Mouse (Mus musculus) hindbrain, embryonic 10.5 days (tissue): ENCODE data around the gene Igfals. TPM values are rescaled to one million over a fixed set of nuclear protein-coding genes. Genes with fewer than 3 reads are reported as not detected.

Experiments
- DNase-seq: peaks from one replicate; pipeline ENCODE4 v3.0.0-alpha.2; 2017; ENCODE audit warnings: low spot score
- H3K27ac ChIP-seq: fragments of 300-500 bp; sonication (generic); 2 replicates; pipeline ENCODE4 v1.5.1; 2016; ENCODE audit warnings: mild to moderate bottlenecking, moderate library complexity
- H3K27me3 ChIP-seq: fragments of 300-500 bp; sonication (generic); 2 replicates; pipeline ENCODE4 v1.6.1; 2016; ENCODE audit warnings: mild to moderate bottlenecking; ENCODE audit not compliant: poor library complexity, insufficient read depth, severe bottlenecking
- H3K36me3 ChIP-seq: fragments of 300-500 bp; sonication (generic); 2 replicates; pipeline ENCODE4 v1.6.1; 2016; ENCODE audit warnings: mild to moderate bottlenecking, moderate library complexity
- H3K4me1 ChIP-seq: fragments of 300-500 bp; sonication (generic); replicated peaks from 2 replicates; pipeline ENCODE4 v1.6.1; 2016; ENCODE audit warnings: mild to moderate bottlenecking
- H3K4me3 ChIP-seq: fragments of 300-500 bp; sonication (generic); 2 replicates; pipeline ENCODE4 v1.5.1; 2016; ENCODE audit warnings: mild to moderate bottlenecking, moderate library complexity
- H3K9me3 ChIP-seq: fragments of 300-500 bp; sonication (generic); 2 replicates; pipeline ENCODE4 v1.6.1; 2016; ENCODE audit warnings: mild to moderate bottlenecking, moderate library complexity
- WGBS: fragments of 180-500 bp; shearing (Covaris S2); methylation state at CpG from one replicate; pipeline ENCODE4 v1.1.7; 2016; 5-methylcytosine and 5-hydroxymethylcytosine counted together
- polyA plus RNA-seq: library from polyadenylated mRNA; unstranded; fragments of >200 nt; fragmentation: Nextera tagmentation; extraction: Ambion mirVana; gene quantifications from 2 replicates; pipeline ENCODE4 v1.2.1, GENCODE M21; 2016

Gene Igfals
- polyA plus RNA-seq, 1 experiment from 2014 or later, result 0.58 TPM

DNA sequence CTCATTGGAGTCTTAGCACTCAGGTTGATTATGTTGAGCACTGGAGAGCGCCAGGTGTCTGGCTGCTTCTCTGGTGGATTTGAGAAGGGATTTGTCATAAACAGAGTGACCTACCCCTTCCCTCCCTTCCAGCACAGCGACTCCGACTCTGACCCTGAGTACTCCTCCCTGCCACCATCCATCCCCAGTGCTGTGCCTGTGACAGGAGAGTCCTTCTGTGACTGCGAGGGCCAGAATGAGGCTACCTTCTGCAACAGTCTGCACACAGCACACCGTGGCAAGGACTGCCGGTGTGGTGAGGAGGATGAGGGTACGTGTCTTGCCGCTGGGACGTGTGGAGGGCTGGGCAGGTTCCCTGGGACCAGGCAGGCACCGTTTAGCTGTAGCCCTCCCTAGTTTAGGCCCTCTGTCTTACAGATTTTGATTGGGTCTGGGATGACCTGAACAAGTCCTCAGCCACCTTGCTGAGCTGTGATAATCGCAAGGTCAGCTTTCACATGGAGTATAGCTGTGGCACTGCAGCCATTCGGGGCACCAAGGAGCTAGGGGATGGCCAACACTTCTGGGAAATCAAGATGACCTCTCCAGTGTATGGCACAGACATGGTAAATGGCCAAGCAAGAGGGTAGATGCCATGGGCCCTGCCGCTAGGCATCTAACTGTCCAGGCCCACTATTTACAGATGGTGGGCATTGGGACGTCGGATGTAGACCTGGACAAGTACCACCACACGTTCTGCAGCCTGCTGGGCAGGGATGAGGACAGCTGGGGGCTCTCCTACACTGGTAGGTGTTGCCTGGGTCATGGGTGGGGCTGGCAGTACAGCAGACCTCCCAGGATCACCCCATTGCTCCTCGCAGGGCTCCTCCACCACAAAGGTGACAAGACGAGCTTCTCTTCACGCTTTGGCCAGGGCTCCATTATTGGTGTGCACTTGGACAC is 24.6 kb downstream of the Igfals start:
- Histone ChIP-seq H3K27ac (no peak overlapping the region), H3K4me1 (peaks cover 39% of the 10 kb centered on the region), H3K9me3 (no peaks in the 10 kb centered on the region), H3K27me3 (no peaks in the 10 kb centered on the region), H3K4me3 (0 out of 2 replicates have a peak overlapping the region, but pooled peaks have one; percentile 3), H3K36me3 (peaks cover 51% of the 10 kb centered on the region)
- no peak for DNase-seq
- 91% methylated on average over 19 of the region's 19 CpGs for WGBS

DNA sequence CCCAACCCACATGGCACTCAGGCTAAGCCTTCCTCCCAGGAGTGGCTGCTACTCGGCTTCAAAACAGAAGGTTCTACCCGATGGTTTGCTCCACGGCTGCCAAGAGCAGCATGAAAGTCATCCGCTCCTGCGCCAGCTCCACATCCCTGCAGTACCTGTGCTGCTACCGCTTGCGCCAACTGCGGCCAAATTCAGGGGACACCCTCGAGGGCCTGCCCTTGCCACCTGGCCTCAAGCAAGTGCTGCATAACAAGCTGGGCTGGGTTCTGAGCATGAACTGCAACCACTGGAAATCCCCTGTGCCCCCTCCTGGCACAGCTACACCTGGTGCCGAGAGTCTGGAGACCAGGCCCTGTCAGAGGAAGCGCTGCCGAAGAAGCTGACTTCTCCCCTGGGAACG is 25.5 kb downstream of the Igfals start:
- Histone ChIP-seq H3K4me1 (peaks cover 42% of the 10 kb centered on the region), H3K27me3 (no peaks in the 10 kb centered on the region), H3K36me3 (peaks cover 51% of the 10 kb centered on the region), H3K27ac (no peak overlapping the region), H3K9me3 (no peaks in the 10 kb centered on the region), H3K4me3 (0 out of 2 replicates have a peak overlapping the region, but pooled peaks have one; percentile 3)
- 87% methylated on average over 13 of the region's 13 CpGs for WGBS
- DNase-seq, result no peak

DNA sequence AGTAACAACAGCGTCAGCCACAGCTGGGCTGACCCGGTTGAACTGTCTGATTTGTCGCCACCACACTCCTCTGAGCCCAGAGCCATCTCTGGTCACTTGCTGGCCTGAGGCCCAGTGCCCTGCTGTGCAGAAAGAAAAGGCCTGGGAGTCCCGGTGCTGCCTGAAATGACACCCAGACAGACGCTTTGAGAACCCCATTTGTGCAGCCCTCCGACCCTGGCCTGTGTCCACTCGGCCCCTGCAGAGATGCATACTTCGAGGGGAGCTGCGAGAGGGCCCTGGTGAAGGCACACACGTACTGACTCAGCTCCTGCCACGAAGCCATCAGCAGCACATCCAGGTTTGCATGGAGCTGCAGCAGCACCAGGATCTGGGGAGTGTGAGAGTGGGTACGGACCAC is 27.0 kb downstream of the Igfals start:
- Histone ChIP-seq H3K4me1 (peaks cover 47% of the 10 kb centered on the region), H3K27me3 (no peaks in the 10 kb centered on the region), H3K36me3 (peaks cover 63% of the 10 kb centered on the region), H3K27ac (no peak overlapping the region), H3K9me3 (no peaks in the 10 kb centered on the region), H3K4me3 (peak overlapping the region; percentile 27)
- 89% methylated on average over 12 of the region's 12 CpGs for WGBS
- no peak for DNase-seq

DNA sequence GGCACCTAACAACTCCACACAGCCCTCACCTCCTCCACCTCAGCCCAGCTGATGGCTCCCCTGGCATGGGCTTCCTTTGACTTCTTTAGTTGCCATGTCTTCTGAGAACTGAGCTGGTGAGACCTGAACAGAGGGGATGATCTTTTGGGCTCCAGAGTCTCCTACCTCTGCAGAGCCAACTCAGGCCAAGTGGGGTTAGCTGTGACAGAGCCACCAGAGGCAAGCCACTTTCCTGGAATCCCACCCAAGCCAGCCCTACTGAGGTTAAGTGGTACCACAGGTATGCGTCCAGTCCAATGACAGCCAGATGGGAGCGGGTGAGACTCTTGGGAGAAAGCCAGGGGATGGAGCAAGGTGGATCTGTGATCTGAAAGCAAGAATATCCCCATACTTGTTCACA is 27.5 kb downstream of the Igfals start:
- H3K36me3 ChIP-seq, result peaks cover 68% of the 10 kb centered on the region
- H3K4me1 ChIP-seq, result peaks cover 48% of the 10 kb centered on the region
- no peaks in the 10 kb centered on the region for H3K27me3 ChIP-seq
- no peak overlapping the region for H3K27ac ChIP-seq
- DNase-seq, result no peak
- 99% methylated on average over 2 of the region's 2 CpGs for WGBS
- no peaks in the 10 kb centered on the region for H3K9me3 ChIP-seq
- H3K4me3 ChIP-seq, result peak overlapping the region; percentile 94; the same call in 1 of the 2 replicates

DNA sequence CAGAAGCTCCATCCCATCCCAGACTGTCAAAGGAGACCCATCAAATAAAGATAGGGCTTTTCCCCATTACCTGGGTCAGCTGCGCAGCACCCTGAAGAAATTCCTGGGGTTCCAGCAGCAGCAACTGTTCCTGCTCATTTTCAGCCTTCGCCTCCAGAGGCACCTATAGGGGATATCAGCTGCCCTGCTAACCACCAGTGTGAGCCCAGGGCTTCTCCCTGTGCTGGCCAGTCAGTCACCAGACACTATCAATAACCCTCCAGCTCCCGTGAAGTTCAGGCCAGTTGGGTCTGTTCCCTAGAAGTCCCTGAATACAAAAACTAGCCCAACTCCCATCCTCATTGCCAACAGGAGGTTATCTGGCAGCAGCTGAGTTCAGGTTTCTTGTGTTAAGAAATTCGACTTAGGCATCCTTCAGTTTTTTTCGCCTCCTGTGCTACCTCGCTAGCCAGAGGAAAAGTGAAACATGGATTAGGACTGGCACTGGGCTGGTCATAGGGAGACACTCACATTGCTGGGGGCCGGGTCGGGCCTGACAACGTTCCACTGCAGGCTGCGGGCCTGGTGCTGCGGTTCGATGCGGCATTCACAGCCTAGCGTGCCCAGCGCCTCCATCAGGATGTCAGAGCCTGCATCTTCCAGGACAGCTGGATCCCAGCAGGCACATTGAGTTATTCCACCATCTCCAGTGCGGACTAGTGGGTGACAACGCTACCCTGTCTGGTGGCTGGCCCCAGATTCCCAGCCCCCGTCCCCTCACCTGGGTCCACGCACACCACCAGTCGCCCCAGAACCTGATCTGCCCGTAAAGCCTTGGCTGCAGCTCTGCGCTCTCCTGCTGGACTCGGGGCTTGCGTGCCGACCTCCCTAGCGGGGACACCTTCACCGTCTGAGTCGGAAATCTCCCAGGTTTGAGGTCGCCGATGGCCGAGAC is 28.5 kb downstream of the Igfals start:
- peak overlapping the region; percentile 94 for H3K4me3 ChIP-seq
- no peaks in the 10 kb centered on the region for H3K27me3 ChIP-seq
- no peak for DNase-seq
- peak overlapping the region; percentile 93 for H3K27ac ChIP-seq
- H3K9me3 ChIP-seq, result no peaks in the 10 kb centered on the region
- 10% methylated on average over 31 of the region's 31 CpGs for WGBS
- peaks cover 70% of the 10 kb centered on the region for H3K36me3 ChIP-seq
- H3K4me1 ChIP-seq, result peaks cover 52% of the 10 kb centered on the region

DNA sequence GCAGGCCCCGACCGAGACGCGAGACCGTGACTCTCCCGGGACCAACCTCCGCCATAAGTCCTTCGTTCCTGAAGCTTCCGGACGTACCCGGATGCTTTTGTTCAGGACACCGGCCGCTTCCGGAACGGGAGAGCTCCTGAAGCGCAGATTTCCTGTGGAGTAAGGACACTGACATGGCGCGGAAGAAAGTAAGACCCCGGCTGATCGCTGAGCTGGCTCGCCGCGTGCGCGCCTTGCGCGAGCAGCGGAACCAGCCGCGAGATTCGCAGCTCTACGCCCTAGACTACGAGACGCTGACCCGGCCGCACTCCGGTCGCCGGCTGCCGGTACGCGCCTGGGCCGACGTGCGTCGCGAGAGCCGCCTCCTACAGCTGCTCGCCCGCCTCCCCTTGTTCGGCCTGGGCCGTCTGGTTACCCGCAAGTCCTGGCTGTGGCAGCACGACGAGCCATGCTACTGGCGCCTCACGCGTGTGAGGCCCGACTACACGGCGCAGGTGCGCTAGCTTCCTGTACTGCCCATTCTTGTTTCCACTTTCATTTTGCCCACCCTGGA is 29.3 kb downstream of the Igfals start, which contains the start of the genes Eme2 and Mrps34:
Eme2 (minus strand) TSS at position 93 of the 553 bp plus-strand sequence.
Mrps34 (plus strand) TSS at position 122 of the 553 bp plus-strand sequence.
- Histone ChIP-seq H3K27me3 (no peaks in the 10 kb centered on the region), H3K9me3 (no peaks in the 10 kb centered on the region), H3K36me3 (peaks cover 70% of the 10 kb centered on the region), H3K4me1 (peaks cover 52% of the 10 kb centered on the region), H3K4me3 (peak within 1 kb of the TSS; percentile 94), H3K27ac (peak within 1 kb of the TSS; percentile 93)
- peak; percentile 90 for DNase-seq
- under 1% methylated on average over 62 of the region's 62 CpGs for WGBS

DNA sequence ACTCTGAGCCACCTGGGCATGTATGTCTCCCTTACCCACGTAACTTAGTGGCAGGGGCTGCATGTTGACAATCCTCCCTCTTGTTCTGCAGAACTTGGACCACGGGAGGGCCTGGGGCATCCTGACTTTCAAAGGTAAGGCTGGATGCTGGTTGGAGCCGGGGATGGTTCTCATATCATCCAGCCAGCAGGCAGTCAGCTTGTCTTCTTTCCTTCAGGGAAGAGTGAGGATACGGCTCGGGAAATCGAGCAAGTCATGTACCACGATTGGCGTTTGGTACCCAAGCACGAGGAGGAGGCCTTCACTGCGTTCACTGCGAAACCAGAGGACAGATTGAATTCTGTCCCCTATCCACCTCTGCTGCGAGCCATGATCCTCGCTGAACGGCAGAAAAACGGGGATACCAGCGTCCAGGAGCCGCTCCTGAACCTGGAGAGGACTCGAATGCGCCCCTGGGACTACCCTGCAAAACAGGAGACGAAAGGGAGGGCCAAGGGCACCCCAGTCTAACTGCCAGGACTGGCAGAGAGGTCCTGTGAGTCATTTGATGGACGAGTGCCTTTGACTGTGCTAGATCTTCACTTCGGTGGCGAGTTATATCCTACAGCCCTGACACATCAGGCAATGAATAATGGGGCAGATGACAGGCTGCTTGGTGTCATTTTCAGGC is 29.9 kb downstream of the Igfals start:
- Histone ChIP-seq H3K4me1 (peaks cover 52% of the 10 kb centered on the region), H3K36me3 (peaks cover 70% of the 10 kb centered on the region), H3K9me3 (no peaks in the 10 kb centered on the region), H3K27me3 (no peaks in the 10 kb centered on the region), H3K4me3 (peak overlapping the region; percentile 94), H3K27ac (peak overlapping the region; percentile 93)
- 14% methylated on average over 23 of the region's 23 CpGs for WGBS
- DNase-seq, result no peak

DNA sequence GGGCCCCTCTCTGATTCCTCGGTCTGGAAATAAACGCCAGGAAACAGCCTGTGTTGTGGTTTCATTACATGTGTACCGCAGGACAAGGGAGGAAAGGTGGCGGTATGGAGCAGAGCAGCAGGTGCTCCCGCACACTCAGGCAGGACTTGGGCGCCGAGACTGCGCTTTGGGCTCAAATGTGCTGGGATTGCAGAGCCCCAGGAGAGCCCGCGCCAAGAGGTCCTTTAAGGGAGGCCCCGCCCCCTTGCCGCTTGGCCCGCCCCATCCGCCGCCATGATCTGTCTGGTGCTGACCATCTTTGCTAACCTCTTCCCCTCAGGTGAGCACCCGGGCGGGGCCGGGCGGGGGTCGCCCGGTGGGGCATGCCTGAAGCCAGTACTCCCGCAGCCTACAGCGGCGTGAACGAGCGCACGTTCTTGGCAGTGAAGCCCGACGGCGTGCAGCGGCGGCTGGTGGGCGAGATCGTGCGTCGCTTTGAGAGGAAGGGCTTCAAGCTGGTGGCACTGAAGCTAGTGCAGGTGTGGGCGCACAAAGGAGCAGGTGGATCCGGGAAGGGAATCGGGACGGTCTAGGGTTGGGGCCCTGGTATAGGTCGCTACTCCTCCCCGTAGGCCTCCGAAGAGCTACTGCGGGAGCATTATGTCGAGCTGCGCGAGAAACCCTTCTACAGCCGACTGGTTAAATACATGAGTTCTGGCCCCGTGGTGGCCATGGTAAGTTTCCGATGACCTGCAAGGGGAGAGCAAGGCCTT is 30.6 kb downstream of the Igfals start, which contains the start of gene Nme3:
Nme3 (plus strand) TSS at position 260 of the 752 bp plus-strand sequence.
- Histone ChIP-seq H3K9me3 (no peaks in the 10 kb centered on the region), H3K4me1 (peaks cover 52% of the 10 kb centered on the region), H3K36me3 (peaks cover 70% of the 10 kb centered on the region), H3K4me3 (peak within 1 kb of the TSS; percentile 94), H3K27ac (peak within 1 kb of the TSS; percentile 93), H3K27me3 (no peaks in the 10 kb centered on the region)
- peak; percentile 78 for DNase-seq
- under 1% methylated on average over 50 of the region's 50 CpGs for WGBS

DNA sequence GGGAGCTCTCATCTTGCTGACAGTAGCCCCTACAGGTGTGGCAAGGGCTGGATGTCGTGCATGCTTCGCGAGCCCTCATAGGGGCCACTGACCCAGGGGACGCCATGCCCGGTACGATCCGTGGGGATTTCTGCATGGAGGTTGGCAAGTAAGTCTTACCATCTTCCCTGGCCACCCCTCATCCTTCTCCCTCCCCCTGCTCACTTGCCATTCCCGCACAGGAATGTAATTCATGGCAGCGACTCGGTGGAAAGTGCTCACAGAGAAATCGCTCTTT is 31.1 kb downstream of the Igfals start:
- Histone ChIP-seq H3K9me3 (no peaks in the 10 kb centered on the region), H3K27me3 (no peaks in the 10 kb centered on the region), H3K4me3 (peak overlapping the region; percentile 94), H3K27ac (peak overlapping the region; percentile 93), H3K4me1 (peaks cover 52% of the 10 kb centered on the region), H3K36me3 (peaks cover 70% of the 10 kb centered on the region)
- DNase-seq, result no peak
- 39% methylated on average over 11 of the region's 11 CpGs for WGBS

DNA sequence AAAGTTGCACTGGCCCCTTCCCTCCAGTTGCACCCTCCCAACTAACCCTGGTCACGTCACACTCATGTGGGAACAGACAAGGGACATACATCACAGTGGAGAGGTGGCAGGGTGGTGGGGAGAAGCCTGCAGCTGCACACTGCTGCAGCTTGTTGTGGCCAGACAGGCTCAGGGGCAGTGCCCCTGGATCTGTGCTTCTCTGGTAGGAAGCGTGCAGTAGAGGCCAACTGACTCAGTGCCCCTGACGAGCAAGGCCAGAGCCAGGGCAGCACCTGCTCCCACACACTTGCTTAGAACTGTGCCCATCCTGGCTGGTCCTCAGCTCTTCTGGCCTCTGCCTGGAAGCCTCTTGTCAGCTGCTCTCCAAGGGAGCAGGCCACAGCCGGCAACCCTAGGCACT is 31.8 kb downstream of the Igfals start:
- DNase-seq, result no peak
- no peaks in the 10 kb centered on the region for H3K27me3 ChIP-seq
- no peaks in the 10 kb centered on the region for H3K9me3 ChIP-seq
- peaks cover 52% of the 10 kb centered on the region for H3K4me1 ChIP-seq
- H3K27ac ChIP-seq, result no peak overlapping the region
- 88% methylated on average over 4 of the region's 4 CpGs for WGBS
- peaks cover 70% of the 10 kb centered on the region for H3K36me3 ChIP-seq
- peak overlapping the region; percentile 94 for H3K4me3 ChIP-seq

DNA sequence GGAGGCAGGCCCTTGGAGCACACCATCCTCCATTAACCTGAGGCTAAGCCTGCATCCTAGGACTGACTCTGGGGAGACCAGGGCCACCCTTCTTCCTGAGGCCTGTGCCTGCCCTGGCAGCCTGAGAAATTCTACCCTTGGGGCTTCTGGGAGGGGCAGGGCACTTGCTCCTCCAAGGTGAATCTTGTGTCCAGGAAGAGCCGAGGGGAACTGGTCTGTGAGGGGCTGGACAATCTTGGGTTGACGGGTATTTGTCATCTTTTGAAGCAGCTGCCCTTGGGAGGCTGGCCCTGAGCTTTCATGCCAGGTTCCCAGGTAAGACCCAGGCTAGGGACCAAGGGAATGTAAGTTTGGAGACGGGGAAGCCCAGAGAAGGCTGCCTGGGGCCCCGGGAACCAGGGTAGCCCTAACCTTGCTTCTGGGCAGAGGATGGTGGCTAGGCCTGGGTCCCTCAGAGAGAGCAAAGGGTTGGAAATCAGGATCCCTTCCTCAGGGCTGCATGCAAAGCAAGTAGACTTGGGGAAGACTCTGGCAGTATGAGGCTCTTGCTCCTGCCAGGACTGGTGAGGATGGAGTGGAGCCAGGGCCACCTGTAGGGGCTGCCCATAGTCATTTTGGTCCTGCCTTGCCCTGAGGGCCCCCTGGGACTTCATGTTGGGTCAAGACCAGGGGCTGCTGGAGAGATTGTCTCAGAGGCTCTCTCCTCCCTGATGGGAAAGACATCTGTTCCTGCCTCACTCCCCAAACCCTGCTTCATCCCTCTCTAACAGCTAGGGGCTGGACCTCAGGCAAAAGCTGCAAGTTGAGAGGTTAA is 32.5 kb downstream of the Igfals start:
- H3K4me1 ChIP-seq, result peaks cover 50% of the 10 kb centered on the region
- WGBS, result 76% methylated on average over 4 of the region's 4 CpGs
- H3K4me3 ChIP-seq, result peak overlapping the region; percentile 94
- H3K36me3 ChIP-seq, result peaks cover 70% of the 10 kb centered on the region
- H3K27ac ChIP-seq, result no peak overlapping the region
- DNase-seq, result no peak
- no peaks in the 10 kb centered on the region for H3K27me3 ChIP-seq
- H3K9me3 ChIP-seq, result no peaks in the 10 kb centered on the region
